Comparison of ENCODE assay signal across 14 mouse cellular contexts in genomic region chr5:100728757-100729156, GRCm38 (mm10). TPM values are rescaled to one million over a fixed set of nuclear protein-coding genes. Genes with fewer than 3 reads are reported as not detected.
DNase-seq lines count a peak whose midpoint lies in the region; ATAC-seq lines count a peak whose summit lies in the region.
"Had no signal": no experiment of that assay in that cellular context is flagged by ENCODE, and none has a peak within 500 bp of the region (broad histone marks: within the 10 kb centered on the region; RNA-seq: fewer than 3 reads in every experiment).

No protein-coding gene starts in this region.

- peak; percentile 18 to 29 for DNase-seq in lung, postnatal 4 days
- peak; percentile 73 for DNase-seq in splenic B cell, adult 2 months (ENCODE audit: low read depth, low spot score)
- DNase-seq in embryo, embryonic 10.5 days (ENCODE audit: low spot score), result no peak
- no peak for DNase-seq in retina, embryonic 14.5 days (ENCODE audit: low spot score)
- no peak for DNase-seq in frontal cortex, postnatal 10 days (ENCODE audit: low spot score in 2 of 2)
- DNase-seq: adrenal gland, postnatal 36 days; cerebellum, postnatal 10 days; kidney, postnatal 4 days had no signal

- no peaks in the 10 kb centered on the region for H3K4me1 ChIP-seq in hindbrain, embryonic 13.5 days (replicated peaks)
- H3K4me1 ChIP-seq: heart, embryonic 12.5 days; limb, embryonic 13.5 days had no signal

- no peak overlapping the region for H3K27ac ChIP-seq in hindbrain, embryonic 13.5 days
- H3K27ac ChIP-seq: hindbrain, postnatal 0 days; limb, embryonic 13.5 days had no signal

- H3K9ac ChIP-seq in hindbrain, embryonic 13.5 days, result no peak overlapping the region
- H3K9ac ChIP-seq: heart, embryonic 12.5 days; limb, embryonic 13.5 days had no signal

- peak; percentile 100 for ATAC-seq in CD4-positive, CD25-positive, alpha-beta regulatory T cell, adult 4 months
- ATAC-seq in hematopoietic stem cell, adult 5-6 weeks (replicated peaks in 1 of 2; ENCODE audit: insufficient read depth in 1 of 2, low FRiP score in 2 of 2, low TSS enrichment in 1 of 2, low read depth in 1 of 2, poor library complexity in 2 of 2, severe bottlenecking in 2 of 2), result peak; percentile 98 to 100
- ATAC-seq in hindbrain, embryonic 13.5 days (ENCODE audit: low FRiP score), result no peak
- ATAC-seq: hindbrain, postnatal 0 days had no signal

- WGBS in hindbrain, embryonic 13.5 days, result 93% methylated on average over 13 of the region's 13 CpGs

- no peaks in the 10 kb centered on the region for H3K9me3 ChIP-seq in hindbrain, embryonic 13.5 days

- H3K4me3 ChIP-seq in hindbrain, embryonic 13.5 days, result no peak overlapping the region
- H3K4me3 ChIP-seq: heart, embryonic 12.5 days; limb, embryonic 13.5 days had no signal

- H3K27me3 ChIP-seq in splenic B cell, adult 2 months (ENCODE audit: control insufficient read depth, insufficient read depth, low read length, poor library complexity, severe bottlenecking), result no peaks in the 10 kb centered on the region; the same call in 1 of the 2 replicates
- H3K27me3 ChIP-seq in hindbrain, embryonic 13.5 days, result no peaks in the 10 kb centered on the region
- H3K27me3 ChIP-seq: heart, embryonic 12.5 days; limb, embryonic 13.5 days had no signal

- no peak overlapping the region for H3K4me2 ChIP-seq in hindbrain, embryonic 13.5 days
- H3K4me2 ChIP-seq: heart, embryonic 12.5 days; limb, embryonic 13.5 days had no signal

- H3K36me3 ChIP-seq in splenic B cell, adult 2 months (ENCODE audit: control insufficient read depth, insufficient read depth, low read length, poor library complexity, severe bottlenecking), result no peaks in the 10 kb centered on the region
- H3K36me3 ChIP-seq in hindbrain, embryonic 13.5 days, result no peaks in the 10 kb centered on the region
- H3K36me3 ChIP-seq: heart, embryonic 12.5 days; limb, embryonic 13.5 days had no signal

RNA-seq across cellular contexts. Expression of gene Hpse, which starts 9.2 kb away (rescaled TPM):
- under 1 TPM; 0.73 to 0.97 TPM for polyA plus RNA-seq in CD4-positive, CD25-positive, alpha-beta regulatory T cell, adult 4 months (2017; shearing (Covaris generic))
- 7.1 and 7.9 TPM in 2 replicates for total RNA-seq in hematopoietic stem cell, adult 5-6 weeks (2017)
- 0.74 and 0.87 TPM in 2 replicates for polyA plus RNA-seq in hindbrain, embryonic 13.5 days (2015; fragmentation: Nextera tagmentation; extraction: Ambion mirVana)

RNA-seq across cellular contexts. Expression of gene Coq2, which starts 53.8 kb away (rescaled TPM):
- 10 to 100 TPM; 12.0 to 12.9 TPM for polyA plus RNA-seq in CD4-positive, CD25-positive, alpha-beta regulatory T cell, adult 4 months (2017; shearing (Covaris generic))
- total RNA-seq in hematopoietic stem cell, adult 5-6 weeks (2017), result 46.2 and 51.4 TPM in 2 replicates
- polyA plus RNA-seq in hindbrain, embryonic 13.5 days (2015; fragmentation: Nextera tagmentation; extraction: Ambion mirVana), result 43.6 and 46.6 TPM in 2 replicates

Comparison
In these comparisons a context has a peak if more than half of its experiments do, and no peak if none do; other contexts are left out.
1. DNase-seq: peak in lung, postnatal 4 days (2 of 2) and splenic B cell, adult 2 months (single experiment); none in embryo, embryonic 10.5 days (single experiment), retina, embryonic 14.5 days (single experiment) and frontal cortex, postnatal 10 days (0 of 2).